Mouse (Mus musculus) embryo, embryonic 11 days (tissue): ENCODE data around the gene Pck2.

Experiments
- DNase-seq: peaks from one replicate; pipeline ENCODE4 v3.0.0-alpha.2; 2015

Pck2 gene

DNA sequence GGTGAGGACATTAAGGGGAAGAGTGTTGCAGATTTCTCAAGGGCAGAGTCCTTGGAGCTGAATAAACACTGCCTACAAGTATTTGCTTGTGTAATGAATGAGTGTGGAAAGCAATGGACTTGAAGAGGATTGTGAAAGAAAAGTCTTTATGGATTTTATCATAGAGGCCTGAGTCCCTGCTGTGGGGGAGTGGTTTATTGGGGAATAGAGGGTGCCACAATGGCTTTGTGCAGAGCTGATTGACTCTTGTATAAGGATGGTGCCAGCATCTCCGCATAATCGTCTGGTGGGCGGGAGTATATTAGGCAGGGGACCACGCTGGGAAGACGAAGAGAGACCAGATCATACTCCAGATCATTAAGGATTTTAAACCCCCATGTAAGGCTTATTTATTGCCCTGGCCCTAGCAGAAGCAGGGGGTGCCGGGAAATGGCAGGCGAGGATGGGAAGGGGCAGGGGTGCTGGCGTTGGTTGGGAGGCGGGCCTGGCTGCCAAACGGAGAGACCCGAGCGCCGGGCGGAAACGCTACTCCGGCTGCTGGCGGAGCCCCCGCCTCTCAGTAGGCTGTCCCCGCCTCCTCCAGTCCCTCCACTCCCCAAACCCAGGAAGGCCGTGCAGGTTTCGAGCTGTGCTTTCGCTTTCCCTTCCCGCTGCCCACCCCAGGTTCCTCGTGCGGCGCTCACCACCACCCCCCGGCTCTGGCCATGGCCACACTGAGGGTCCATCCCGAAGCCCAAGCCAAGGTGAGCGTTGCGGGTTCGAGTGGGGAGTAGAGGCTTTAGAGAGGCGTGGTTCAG, 38.0 kb downstream of the Pck2 start, which contains the start of gene Psme1:
Gene Psme1, plus strand, starts transcription at position 253 of the 797 bp plus-strand sequence.
- DNase-seq, result peak; percentile 91

DNA sequence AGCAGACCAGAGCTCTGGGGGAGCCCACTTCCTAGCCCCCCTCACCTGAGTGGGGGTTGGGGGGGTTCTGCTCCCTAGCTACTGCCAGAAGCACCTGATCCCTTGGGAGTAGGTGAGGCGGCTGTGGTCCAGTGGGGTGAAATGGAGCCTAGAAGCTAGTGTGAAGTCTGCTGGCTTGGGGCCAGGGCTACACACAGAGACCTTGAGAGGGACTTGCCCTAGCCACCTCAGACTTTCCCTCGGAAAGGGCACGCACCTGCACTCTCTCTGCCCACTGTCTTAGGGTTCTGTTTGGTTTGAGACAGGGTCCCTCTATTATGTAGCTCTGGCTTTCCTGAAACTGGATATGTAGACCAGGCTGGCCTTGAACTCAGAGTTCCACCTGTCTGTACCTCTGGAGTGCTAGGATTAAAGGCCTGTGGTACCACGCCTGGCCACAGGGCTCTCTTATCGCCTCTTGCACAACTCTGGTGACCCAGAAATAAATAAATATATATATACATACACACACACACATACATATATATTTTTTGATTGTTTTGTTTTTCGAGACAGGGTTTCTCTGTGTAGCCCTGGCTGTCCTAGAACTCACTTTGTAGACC, 38.7 kb downstream of the Pck2 start:
- DNase-seq, result no peak

DNA sequence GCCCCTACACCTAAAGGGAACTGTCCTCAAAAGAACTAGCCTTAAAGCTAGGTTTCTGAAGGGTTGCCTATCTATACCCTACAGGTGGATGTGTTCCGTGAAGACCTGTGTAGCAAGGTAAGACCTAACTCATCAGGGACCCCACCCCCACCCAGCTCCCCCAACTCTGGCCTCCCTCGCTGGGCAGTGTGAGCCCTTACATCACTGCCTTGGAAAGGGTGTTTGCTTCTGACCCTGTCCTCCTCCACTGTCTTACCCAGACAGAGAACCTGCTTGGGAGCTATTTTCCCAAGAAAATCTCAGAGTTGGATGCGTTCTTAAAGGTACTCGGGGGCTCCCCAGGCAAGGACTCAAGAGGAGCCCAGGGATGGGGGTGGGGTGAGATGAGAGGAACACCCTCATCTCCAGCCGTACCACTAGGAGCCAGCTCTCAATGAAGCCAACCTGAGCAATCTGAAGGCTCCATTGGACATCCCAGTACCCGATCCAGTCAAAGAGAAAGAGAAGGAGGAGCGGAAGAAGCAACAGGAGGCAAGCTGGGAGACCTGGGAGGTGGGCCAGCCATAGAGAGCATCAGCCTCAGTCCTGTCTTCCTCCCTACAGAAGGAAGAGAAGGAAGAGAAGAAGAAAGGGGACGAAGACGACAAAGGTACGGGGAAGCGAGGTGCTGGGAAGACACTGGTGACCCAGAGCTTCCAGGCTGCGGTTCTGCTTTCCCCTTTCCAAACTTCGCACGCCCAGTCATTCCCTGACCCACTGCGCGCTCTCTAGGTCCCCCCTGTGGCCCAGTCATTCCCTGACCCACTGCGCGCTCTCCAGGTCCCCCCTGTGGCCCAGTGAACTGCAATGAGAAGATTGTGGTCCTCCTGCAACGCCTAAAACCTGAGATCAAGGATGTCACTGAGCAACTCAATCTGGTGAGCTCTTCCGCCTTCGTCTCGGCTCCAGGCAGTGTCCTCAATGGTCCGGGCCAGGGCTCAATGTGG, 39.7 kb downstream of the Pck2 start:
- DNase-seq, result no peak

DNA sequence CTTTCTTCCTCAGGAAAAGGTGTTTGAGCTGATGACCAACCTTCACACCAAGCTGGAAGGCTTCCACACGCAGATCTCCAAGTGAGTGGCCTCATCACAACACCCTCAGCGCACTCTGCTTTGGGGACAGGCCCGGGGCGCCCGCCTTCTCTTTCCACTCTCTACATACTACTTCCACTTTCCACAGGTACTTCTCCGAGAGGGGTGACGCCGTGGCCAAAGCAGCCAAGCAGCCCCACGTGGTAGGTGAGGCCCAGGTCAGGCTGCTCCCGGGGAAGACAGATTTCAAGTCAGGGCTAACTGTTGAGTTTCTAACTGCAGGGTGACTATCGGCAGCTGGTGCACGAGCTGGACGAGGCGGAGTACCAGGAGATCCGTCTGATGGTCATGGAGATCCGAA, 40.7 kb downstream of the Pck2 start:
- no peak for DNase-seq

DNA sequence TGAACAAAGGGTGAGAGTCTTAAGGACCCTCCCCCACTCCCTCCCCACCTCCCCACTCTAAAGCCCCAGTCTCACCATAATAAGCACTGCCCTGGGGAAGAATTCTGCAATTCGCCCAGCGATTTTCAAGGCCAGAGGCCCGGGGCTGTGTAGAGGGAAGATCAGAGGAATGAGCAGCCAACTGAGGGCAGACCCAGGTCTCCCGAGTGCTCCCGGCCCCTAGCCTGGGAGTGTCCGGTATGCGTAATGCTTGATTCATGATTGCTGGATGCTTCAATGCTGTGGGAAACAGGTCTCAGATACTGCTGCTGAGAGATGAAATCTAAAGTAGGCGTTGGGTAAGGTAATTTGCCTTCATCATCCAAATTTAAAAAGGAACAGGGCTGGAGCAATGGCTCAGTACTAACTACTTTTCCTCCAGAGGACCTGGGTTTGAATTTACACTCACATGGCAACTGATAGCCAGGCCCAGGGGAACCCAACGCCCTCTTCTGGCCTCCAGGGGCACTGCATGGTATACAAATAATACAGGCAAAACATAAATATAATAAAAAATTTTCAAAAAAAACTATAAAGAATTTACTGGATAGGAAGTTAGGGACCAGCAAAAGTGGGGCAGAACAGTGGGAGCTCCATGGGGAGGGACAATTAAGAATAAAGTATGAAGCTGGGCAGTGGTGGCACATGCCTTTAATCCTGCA, 42.1 kb downstream of the Pck2 start:
- DNase-seq, result no peak

DNA sequence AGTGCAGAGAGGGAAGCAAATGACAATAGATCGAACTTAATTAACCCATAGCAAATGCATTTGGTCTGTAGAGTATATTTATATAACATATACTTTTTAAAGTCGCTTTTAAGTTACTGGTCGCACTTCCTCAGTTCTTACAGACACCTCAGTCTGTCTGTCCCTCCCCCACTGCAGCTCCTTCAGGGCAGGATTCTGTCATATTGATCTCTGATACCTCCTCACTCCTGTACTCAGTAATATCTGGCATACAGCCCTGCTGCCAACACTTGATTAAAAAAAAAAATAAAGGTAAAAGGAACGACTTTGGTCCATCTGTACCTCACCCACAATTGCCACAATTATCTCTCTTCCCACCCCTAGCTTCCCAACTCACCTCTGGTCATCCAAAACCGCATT, 44.2 kb downstream of the Pck2 start:
- DNase-seq, result no peak

DNA sequence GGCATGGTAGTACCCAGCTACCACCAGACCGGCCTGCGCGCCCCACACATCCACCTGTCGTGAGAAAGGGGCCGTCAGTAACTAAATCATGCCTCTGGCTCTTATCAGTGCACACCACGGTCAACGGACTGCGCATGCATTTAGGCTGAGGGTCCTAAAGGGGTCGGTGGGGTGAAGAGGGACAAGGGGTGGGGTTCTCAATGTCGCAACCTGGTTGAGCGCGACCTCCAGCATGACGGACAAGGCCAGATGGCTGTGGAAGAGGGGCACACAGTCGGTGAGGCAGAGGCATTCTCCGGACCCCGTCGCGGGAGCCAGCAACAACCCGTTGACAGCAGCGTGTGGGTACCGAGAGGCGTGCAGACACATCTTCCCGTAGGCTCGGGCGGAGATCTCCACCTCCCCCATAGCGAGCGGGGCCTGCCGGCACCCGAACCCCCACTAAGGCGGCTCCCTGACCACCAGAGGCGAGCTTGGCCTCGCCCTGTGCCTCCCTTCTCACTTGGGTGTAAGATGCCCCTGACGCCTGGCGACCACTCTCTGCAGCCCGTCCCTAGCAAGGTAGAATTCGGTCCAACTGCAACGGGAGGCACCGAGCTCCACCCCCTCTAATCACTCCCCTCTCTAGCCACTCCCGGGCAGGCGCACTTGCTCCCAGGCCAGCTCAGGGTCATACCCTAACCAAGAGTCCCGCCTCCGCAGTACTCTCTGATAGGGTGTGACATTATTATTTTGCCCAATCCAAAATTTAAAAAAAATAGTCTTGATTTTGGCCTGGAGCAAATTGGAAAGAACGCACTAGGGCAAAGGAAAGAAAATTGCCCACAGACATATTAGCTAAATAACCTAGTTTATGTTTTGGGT, 44.9 kb downstream of the Pck2 start, which contains the start of gene Emc9:
Gene Emc9, minus strand, starts transcription at position 601 of the 864 bp plus-strand sequence.
- peak; percentile 79 for DNase-seq

DNA sequence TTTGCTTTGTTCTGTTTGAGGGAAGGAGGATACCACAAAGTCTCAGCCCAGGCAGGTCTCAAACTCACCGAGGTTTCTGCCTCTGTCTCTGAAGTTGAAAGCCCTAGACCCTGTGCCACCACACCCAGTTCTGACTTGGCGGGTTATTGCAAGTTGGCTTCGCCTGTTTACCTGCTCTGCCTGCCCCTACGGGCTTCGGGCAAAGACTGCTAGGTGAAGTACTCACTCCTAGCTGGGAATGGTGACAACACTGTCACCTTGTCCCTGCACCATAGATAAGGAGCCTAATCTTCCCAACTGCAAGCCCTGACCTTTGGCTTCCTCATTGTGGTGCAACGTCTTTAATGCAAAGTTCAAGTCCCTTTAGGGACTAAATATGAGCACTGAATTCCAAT, 45.5 kb downstream of the Pck2 start:
- no peak for DNase-seq

DNA sequence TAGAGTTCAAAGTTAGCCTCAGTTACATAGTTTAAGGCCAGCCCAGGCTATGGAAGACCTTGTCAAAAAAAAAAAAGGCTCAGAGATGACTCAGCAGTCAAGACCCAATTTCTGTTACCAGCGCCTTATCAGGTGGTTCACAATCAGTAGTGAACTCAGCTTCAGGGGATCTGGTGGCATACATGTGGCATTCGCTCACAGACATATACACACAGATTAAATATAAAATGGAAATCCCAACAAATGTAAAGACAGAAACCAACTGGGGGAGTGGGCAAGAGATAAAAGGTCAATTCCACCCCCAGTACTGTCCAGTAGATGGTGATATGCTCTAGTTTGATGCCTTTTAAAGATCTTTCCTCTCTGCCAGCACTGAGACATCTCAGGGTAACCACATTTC, 46.1 kb downstream of the Pck2 start:
- no peak for DNase-seq

DNA sequence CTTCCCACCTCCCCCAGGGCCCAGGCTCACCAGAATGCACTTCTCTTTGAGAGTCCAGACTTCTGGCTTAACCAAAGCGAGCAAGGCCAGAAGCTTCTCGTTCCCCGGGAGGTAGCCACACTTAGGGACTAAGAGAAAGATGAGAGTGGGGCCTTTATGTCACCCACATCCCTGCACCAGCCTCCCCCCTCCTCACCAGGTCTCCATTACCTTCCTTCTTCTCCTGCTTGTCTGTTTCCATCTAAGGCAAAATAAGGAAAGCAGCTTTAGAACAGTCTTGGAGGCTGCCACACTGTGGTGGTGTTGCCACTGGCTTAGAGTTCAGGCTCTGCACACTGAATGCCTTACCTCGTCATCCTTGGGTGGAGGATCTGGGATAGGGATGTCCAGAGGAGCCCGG, 49.2 kb downstream of the Pck2 start:
- DNase-seq, result no peak

DNA sequence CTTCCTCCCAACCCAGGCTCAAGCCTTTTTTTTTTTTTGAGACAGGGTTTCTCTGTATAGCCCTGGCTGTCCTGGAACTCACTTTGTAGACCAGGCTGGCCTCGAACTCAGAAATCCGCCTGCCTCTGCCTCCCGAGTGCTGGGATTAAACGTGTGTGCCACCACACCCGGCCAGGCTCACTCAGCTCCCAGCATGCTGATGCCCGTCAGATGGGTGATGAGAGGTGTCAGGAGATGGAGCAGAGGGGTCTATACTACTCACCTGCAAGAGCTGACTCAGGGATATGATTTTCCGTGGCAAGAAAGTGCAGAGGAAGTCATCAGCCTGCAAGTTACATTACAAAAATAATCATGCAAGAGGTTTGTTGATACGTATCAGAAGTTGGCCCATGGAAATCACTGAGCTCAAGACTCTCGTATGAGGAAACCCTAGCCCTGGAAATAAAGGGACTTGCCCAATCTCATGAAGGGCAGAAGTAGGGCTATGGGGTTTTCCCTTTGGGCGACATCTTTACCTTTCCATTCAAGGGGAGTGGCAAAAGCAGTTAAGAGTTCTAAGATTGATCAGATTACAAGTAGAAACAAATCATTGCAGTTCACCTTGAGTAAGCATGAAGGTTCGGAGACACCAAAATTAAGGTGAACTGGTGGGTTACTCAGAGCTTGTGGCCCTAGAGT, 49.8 kb downstream of the Pck2 start:
- DNase-seq, result no peak

DNA sequence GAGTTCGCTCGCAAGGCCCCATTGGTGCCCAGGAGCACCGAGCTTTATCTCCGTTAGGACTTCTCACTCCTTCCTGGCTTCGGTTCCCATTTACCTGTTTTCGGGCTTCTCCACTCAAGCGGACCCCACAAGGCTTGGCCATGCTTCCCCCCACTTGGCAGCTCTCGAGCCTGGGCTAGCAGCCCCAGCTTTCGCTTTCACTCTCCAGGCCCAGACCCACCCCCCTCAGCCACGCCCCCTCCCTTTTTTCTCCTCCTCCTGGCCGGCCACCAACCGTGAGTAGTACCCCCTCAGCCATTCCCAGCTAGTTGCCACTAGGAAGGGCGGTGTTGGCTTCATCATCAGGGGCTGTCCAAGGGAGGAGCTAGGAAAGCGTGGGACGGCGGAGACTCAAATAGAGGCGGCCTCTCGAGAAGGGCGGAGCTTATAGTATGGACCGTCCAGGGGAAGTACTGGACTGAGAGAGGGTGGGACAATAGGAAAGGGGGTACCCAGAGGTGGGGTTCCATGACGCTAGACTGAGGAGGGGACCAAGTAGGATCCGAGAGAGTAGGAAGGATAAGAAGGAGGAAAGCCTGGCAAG, 50.8 kb downstream of the Pck2 start, which contains the start of gene Psme2:
Gene Psme2, minus strand, starts transcription at position 366 of the 583 bp plus-strand sequence.
- peak; percentile 97 for DNase-seq

DNA sequence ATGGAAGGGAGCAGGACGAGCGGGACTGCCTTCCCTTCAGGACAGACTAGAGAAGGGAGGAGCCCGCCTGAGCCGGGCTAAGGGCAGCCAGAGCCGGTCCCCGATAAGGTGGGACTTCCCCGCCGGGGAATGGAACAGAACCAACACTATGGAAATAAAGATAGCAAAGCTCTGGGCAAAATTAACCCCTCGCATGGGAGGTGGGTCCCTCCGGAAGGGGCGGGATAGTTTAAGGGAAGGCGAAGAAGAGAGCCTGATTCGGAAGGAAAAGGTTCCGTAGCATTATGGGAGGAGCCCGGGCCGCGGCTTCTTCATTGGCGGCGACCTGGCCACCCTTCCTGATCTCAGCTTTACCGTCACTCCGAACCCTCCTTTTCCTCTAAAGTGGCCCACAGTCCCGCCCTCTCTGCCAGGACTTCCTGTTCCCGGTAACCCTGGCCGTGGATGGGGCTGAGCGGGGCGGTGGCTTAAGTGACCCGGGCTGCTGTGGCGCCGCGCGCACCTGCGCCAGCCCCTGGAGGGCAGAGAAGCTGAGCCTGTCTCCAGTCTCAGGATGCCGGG, 51.3 kb downstream of the Pck2 start, which contains the start of gene Rnf31:
Gene Rnf31, plus strand, starts transcription at position 378 of the 561 bp plus-strand sequence.
- peak; percentile 94 for DNase-seq

DNA sequence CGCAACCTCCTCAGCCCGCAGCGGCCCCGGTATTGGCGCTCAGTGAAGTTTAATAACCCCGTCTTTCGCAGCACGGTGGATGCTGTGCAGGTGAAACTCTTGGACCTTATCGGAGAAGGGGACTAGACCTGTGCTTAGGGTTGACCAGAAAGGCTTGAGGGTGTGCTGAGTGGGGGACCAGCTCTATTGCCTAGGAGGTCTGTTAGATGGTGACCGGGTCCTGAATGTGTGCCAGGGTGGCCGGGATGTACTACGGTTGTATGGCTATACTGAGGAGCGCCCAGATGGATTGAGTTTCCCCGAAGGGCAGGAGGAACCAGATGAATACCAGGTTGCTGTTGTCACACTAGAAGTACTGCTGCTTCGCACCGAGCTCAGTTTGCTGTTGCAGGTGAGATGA, 52.2 kb downstream of the Pck2 start:
- DNase-seq, result no peak

DNA sequence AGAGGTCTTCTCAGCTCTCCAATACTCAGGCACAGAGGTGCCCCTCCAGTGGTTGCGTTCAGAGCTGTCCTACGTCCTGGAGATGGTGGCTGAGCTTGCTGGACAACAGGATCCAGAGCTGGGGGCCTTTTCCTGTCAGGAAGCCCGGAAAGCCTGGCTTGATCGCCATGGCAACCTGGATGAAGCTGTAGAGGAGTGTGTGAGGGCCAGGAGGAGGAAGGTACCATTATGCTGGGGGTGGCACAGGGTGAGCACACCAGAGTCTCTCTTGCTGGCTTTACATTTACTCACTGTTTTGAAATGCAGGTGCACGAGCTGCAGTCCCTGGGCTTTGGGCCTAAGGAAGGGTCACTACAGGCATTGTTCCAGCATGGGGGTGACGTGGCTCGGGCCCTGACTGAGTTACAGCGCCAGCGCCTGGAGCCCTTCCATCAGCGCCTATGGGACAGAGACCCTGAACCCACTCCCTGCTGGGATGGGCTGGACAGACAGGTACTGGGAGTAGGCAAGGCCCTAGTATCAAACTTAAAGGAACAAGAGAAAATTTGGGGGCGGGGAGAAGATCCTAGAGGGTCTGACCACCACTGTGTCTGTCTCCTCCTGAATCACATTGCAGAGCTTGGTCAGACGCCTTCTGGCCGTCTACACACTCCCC, 56.1 kb downstream of the Pck2 start:
- no peak for DNase-seq

DNA sequence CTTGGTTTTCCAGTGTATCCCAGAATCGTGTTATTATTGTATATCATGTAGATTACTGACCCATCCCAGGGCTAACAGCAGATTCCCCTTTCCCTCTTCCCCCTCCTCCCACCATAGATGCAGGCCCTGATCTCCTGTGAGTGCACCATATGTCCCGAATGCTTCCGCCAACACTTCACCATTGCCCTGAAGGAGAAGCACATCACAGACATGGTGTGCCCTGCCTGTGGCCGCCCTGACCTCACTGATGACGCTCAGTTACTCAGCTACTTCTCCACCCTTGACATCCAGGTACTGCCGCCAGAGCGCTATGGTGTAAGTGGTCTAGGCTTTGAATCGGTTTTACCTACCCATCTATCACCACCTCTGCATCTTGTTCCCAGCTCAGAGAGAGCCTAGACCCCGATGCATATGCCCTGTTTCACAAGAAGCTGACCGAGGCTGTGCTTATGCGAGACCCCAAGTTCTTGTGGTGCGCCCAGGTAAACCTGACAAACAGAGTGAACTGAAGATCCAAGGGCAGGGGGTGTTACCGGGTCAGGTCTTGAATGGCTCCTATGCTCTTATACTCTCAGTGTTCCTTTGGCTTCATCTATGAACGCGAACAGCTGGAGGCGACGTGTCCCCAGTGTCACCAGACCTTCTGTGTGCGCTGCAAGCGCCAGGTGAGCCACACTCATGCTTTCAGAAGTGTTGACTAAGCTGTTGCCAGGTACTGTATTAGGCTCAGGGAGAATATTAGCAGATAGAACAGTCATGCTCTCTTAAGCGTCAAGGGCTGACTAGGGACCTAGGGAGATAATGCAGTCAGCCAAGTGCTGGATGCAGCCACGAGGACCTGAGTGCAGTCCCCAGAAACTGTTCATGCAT, 58.7 kb downstream of the Pck2 start:
- DNase-seq, result no peak
